Mouse (Mus musculus) MEL (cell line): ENCODE results near the gene Atpaf1. TPM values are rescaled to one million over a fixed set of nuclear protein-coding genes. Genes with fewer than 3 reads are reported as not detected.

ENCODE experiments used
- DNase-seq: peaks from one replicate; pipeline ENCODE4 v3.0.0; 2011; ENCODE audit warnings: low read depth, low spot score
- H3K27ac ChIP-seq: 2 replicates; pipeline ENCODE4 v1.5.1; 2012; ENCODE audit warnings: low read depth, mild to moderate bottlenecking, control low read depth, low read length, moderate library complexity; ENCODE audit not compliant: control insufficient read depth
- H3K27me3 ChIP-seq, 2 experiments: fragments of 150-350 bp in 1 of 2; sonication (generic) in 1 of 2; 2 replicates each; pipeline ENCODE4 v1.6.1; 2012; ENCODE audit warnings: low read length in 2 of 2, mild to moderate bottlenecking in 2 of 2, improper control_type of control experiment in 1 of 2, moderate library complexity in 1 of 2; ENCODE audit not compliant: insufficient read depth in 2 of 2, control insufficient read depth in 1 of 2
- H3K36me3 ChIP-seq, 2 experiments: 2 replicates each; pipeline ENCODE4 v1.6.1; 2012 to 2014; ENCODE audit warnings: low read length in 2 of 2, improper control_type of control experiment in 1 of 2, inconsistent platforms in 1 of 2, mild to moderate bottlenecking in 1 of 2; ENCODE audit not compliant: insufficient read depth in 2 of 2, control insufficient read depth in 1 of 2
- H3K4me1 ChIP-seq, 2 experiments: fragments of 150-350 bp in 1 of 2; sonication (generic) in 1 of 2; 2 replicates each; pipeline ENCODE4 v1.6.1; 2012; ENCODE audit warnings: low read length in 2 of 2, improper control_type of control experiment in 1 of 2, mild to moderate bottlenecking in 1 of 2; ENCODE audit not compliant: insufficient read depth in 2 of 2, control insufficient read depth in 1 of 2
- H3K4me3 ChIP-seq, 2 experiments: fragments of 150-350 bp in 1 of 2; sonication (generic) in 1 of 2; 2 replicates each; pipeline ENCODE4 v1.5.1; 2012; ENCODE audit warnings: low read depth in 2 of 2, low read length in 2 of 2, mild to moderate bottlenecking in 2 of 2, moderate library complexity in 2 of 2, control low read depth in 1 of 2, improper control_type of control experiment in 1 of 2; ENCODE audit not compliant: control insufficient read depth in 1 of 2, insufficient read depth in 1 of 2
- H3K79me2 ChIP-seq: 2 replicates; pipeline ENCODE4 v1.6.1; 2012; ENCODE audit warnings: mild to moderate bottlenecking, low read length, moderate library complexity; ENCODE audit not compliant: control insufficient read depth, poor library complexity, insufficient read depth
- H3K9ac ChIP-seq: 2 replicates; pipeline ENCODE4 v1.6.1; 2012; ENCODE audit warnings: low read depth, mild to moderate bottlenecking, control low read depth, low read length, moderate library complexity; ENCODE audit not compliant: control insufficient read depth, poor library complexity, severe bottlenecking
- H3K9me3 ChIP-seq: fragments of 150-350 bp; sonication (generic); replicated peaks from 2 replicates; pipeline ENCODE4 v1.6.1; 2012; ENCODE audit warnings: mild to moderate bottlenecking, low read length, improper control_type of control experiment, moderate library complexity; ENCODE audit not compliant: insufficient read depth
- BHLHE40 ChIP-seq: IDR thresholded peaks from 2 replicates; pipeline ENCODE4 v1.6.1; 2012; ENCODE audit warnings: low read depth, mild to moderate bottlenecking, inconsistent platforms, low read length, improper control_type of control experiment, borderline replicate concordance
- E2F4 ChIP-seq: IDR thresholded peaks from 2 replicates; pipeline ENCODE4 v1.6.1; 2011; ENCODE audit warnings: low read depth, low read length, improper control_type of control experiment, borderline replicate concordance
- EP300 ChIP-seq, 2 experiments: IDR thresholded peaks; 2 replicates each; pipeline ENCODE4 v1.6.1; 2011; ENCODE audit warnings: improper control_type of control experiment in 2 of 2, low read length in 2 of 2, low read depth in 1 of 2, mild to moderate bottlenecking in 1 of 2
- ETS1 ChIP-seq: IDR thresholded peaks from 2 replicates; pipeline ENCODE4 v1.6.1; 2012; ENCODE audit warnings: low read depth, mild to moderate bottlenecking, inconsistent platforms, low read length, improper control_type of control experiment, moderate library complexity
- GABPA ChIP-seq: IDR thresholded peaks from 2 replicates; pipeline ENCODE4 v1.6.1; 2012; ENCODE audit warnings: low read depth, mild to moderate bottlenecking, inconsistent platforms, low read length, improper control_type of control experiment, moderate library complexity
- GATA1 ChIP-seq: IDR thresholded peaks from 2 replicates; pipeline ENCODE4 v1.6.1; 2011; ENCODE audit warnings: low read depth, low read length, improper control_type of control experiment
- HCFC1 ChIP-seq: IDR thresholded peaks from 2 replicates; pipeline ENCODE4 v1.6.1; 2012; ENCODE audit warnings: low read depth, mild to moderate bottlenecking, inconsistent platforms, low read length, improper control_type of control experiment, moderate library complexity
- KAT2A ChIP-seq: conservative IDR thresholded peaks from 2 replicates; pipeline ENCODE4 v1.6.1; 2012; ENCODE audit warnings: low read depth, low read length, improper control_type of control experiment, inconsistent platforms
- MAFK ChIP-seq: IDR thresholded peaks from 2 replicates; pipeline ENCODE4 v1.6.1; 2011; ENCODE audit warnings: low read depth, mild to moderate bottlenecking, low read length, improper control_type of control experiment, borderline replicate concordance
- MAX ChIP-seq: IDR thresholded peaks from 2 replicates; pipeline ENCODE4 v1.6.1; 2011; ENCODE audit warnings: low read length, improper control_type of control experiment
- MEF2A ChIP-seq: IDR thresholded peaks from 2 replicates; pipeline ENCODE4 v1.6.1; 2014; ENCODE audit warnings: low read depth, mild to moderate bottlenecking, inconsistent platforms, low read length, improper control_type of control experiment; ENCODE audit not compliant: poor library complexity, insufficient replicate concordance, severe bottlenecking; ENCODE audit errors: extremely low read depth
- MYB ChIP-seq: IDR thresholded peaks from 2 replicates; pipeline ENCODE4 v1.6.1; 2011; ENCODE audit warnings: mild to moderate bottlenecking, low read depth, low read length, improper control_type of control experiment
- MYC ChIP-seq: IDR thresholded peaks from 2 replicates; pipeline ENCODE4 v1.6.1; 2011; ENCODE audit warnings: low read depth, mild to moderate bottlenecking, low read length, improper control_type of control experiment, moderate library complexity
- NELFE ChIP-seq: IDR thresholded peaks from 2 replicates; pipeline ENCODE4 v1.6.1; 2011; ENCODE audit warnings: low read depth, low read length, improper control_type of control experiment
- NRF1 ChIP-seq: IDR thresholded peaks from 2 replicates; pipeline ENCODE4 v1.6.1; 2014; ENCODE audit warnings: low read depth, mild to moderate bottlenecking, inconsistent platforms, low read length, improper control_type of control experiment, moderate library complexity; ENCODE audit not compliant: poor library complexity, insufficient read depth, severe bottlenecking
- POLR2AphosphoS5 ChIP-seq: IDR thresholded peaks from 2 replicates; pipeline ENCODE4 v1.6.1; 2012; ENCODE audit warnings: low read depth, borderline replicate concordance, mild to moderate bottlenecking, inconsistent platforms, low read length, moderate library complexity, mixed read lengths
- RAD21 ChIP-seq: IDR thresholded peaks from 2 replicates; pipeline ENCODE4 v1.6.1; 2011; ENCODE audit warnings: mild to moderate bottlenecking, low read depth, low read length, improper control_type of control experiment
- RCOR1 ChIP-seq: IDR thresholded peaks from 2 replicates; pipeline ENCODE4 v1.6.1; 2012; ENCODE audit warnings: low read depth, mild to moderate bottlenecking, inconsistent platforms, low read length, improper control_type of control experiment
- SIN3A ChIP-seq: IDR thresholded peaks from 2 replicates; pipeline ENCODE4 v1.6.1; 2012; ENCODE audit warnings: low read length, improper control_type of control experiment, inconsistent platforms
- TAL1 ChIP-seq: IDR thresholded peaks from 2 replicates; pipeline ENCODE4 v1.6.1; 2012; ENCODE audit warnings: mild to moderate bottlenecking, inconsistent platforms, low read length, moderate library complexity, mixed read lengths
- TBP ChIP-seq: IDR thresholded peaks from 2 replicates; pipeline ENCODE4 v1.8.0; 2011; ENCODE audit warnings: low read depth, low read length, improper control_type of control experiment
- TCF12 ChIP-seq: IDR thresholded peaks from 2 replicates; pipeline ENCODE4 v1.6.1; 2014; ENCODE audit warnings: low read depth, mild to moderate bottlenecking, inconsistent platforms, low read length, improper control_type of control experiment, moderate library complexity
- USF2 ChIP-seq, 2 experiments: IDR thresholded peaks; 2 replicates each; pipeline ENCODE4 v1.6.1; 2011 to 2012; ENCODE audit warnings: improper control_type of control experiment in 2 of 2, low read length in 2 of 2, borderline replicate concordance in 1 of 2, inconsistent platforms in 1 of 2, low read depth in 1 of 2, mild to moderate bottlenecking in 1 of 2; ENCODE audit not compliant: insufficient read depth in 1 of 2
- ZC3H11A ChIP-seq: IDR thresholded peaks from 2 replicates; pipeline ENCODE4 v1.6.1; 2012; ENCODE audit warnings: low read depth, mild to moderate bottlenecking, inconsistent platforms, low read length, improper control_type of control experiment
- ZKSCAN1 ChIP-seq: IDR thresholded peaks from 2 replicates; pipeline ENCODE4 v1.6.1; 2012; ENCODE audit warnings: low read depth, mild to moderate bottlenecking, inconsistent platforms, low read length, improper control_type of control experiment, moderate library complexity
- polyA plus RNA-seq, 2 experiments: library from polyadenylated mRNA; stranded (reverse) in 1 of 2; unstranded in 1 of 2; fragments of >175 nt in 1 of 2; fragments of >200 nt in 1 of 2; gene quantifications; 2 replicates each; pipeline versions ENCODE4 v1.2.1 to v1.2.4; 2012; ENCODE audit warnings: low replicate concordance in 2 of 2, low read depth in 1 of 2; ENCODE audit not compliant: insufficient read length in 2 of 2, insufficient read depth in 1 of 2, missing spikeins in 1 of 2
- total RNA-seq: library from RNA; depleted of rRNA; stranded (reverse); fragments of 300-350 nt; gene quantifications from 2 replicates; pipeline ENCODE4 v1.2.3, GENCODE M21; 2012

The Atpaf1 gene
- total and polyA plus RNA-seq, 3 experiments = 23.4 to 24.5 TPM; not detected in 1

DNA sequence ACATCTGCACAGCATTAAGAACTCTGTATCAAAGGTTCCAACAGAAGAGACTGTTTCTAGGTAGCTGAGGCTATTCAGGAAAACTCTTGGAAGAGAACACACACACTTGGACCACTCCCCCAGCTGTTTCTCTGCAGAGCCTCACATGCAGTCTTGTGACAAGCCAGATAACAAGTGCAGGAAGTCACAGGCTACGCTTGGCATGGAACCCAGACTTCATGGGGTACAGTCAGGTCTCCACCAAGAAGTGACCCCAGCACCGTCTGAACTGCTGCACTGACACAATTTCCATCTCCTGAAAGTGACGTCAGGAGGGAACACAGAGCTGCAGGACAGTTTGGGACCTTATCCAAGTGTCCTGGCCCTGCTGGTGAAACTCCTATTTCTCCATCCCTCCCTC lies 37.3 kb downstream of the Atpaf1 start (continued):
- no peak for TF ChIP-seq ZKSCAN1
- peak; percentile 72 for TF ChIP-seq GATA1
- TF ChIP-seq TCF12 = peak; percentile 75; the same call in 1 of the 2 replicates
- TF ChIP-seq, all 39 proteins: peak for 10

DNA sequence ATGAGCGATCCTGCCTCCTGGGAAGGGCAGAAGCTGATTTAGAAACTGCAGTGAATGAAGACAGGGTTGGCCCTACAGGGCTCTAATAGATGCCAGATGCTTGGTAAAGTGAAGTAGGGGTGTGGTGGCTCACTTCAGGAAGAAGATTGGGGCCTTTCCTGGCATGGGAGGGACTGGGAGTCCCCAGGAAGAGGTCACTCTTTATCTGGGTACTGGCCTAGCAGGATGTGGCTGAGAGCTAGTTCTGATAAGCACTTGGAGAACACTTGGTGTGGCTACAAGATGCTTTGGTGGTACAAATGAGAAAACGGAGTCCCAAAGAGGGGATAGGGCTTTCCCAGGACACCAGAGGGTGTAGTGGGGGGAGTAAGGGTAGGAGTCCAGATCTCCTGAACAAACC lies 39.6 kb downstream of the Atpaf1 start:
- H3K4me1 ChIP-seq = peaks cover 54 to 71% of the 10 kb centered on the region in 2 experiments
- H3K4me3 ChIP-seq = peak overlapping the region in 1 of 2 experiments; percentile 13; a peak in 1 of 4 replicates
- H3K27ac ChIP-seq = peak overlapping the region; percentile 81
- peaks cover 4% of the 10 kb centered on the region for H3K79me2 ChIP-seq
- H3K36me3 ChIP-seq = peaks cover 0 to 62% of the 10 kb centered on the region in 2 experiments; a peak in 2 of 4 replicates
- DNase-seq = peak; percentile 59
- peak; percentile 59; the same call in 1 of the 2 replicates for TF ChIP-seq TBP
- TF ChIP-seq ETS1 = peak; percentile 80
- TF ChIP-seq TCF12 = peak; percentile 75
- TF ChIP-seq GATA1 = peak; percentile 80
- TF ChIP-seq EP300 (IDR thresholded peaks at IDR 0.05; ENCODE audit: low read depth in 1 of 2, low read length in 2 of 2) = peak; percentile 83 to 85
- TF ChIP-seq MYC = 0 out of 2 replicates have a peak, but pooled peaks have one; percentile 29
- TF ChIP-seq RCOR1 = peak; percentile 73
- no peak for TF ChIP-seq KAT2A
- TF ChIP-seq TAL1 = peak; percentile 59
- TF ChIP-seq GABPA = no peak
- no peaks in the 10 kb centered on the region for H3K27me3 ChIP-seq
- H3K9me3 ChIP-seq = no peaks in the 10 kb centered on the region
- peak overlapping the region; percentile 15; the same call in 1 of the 2 replicates for H3K9ac ChIP-seq

DNA sequence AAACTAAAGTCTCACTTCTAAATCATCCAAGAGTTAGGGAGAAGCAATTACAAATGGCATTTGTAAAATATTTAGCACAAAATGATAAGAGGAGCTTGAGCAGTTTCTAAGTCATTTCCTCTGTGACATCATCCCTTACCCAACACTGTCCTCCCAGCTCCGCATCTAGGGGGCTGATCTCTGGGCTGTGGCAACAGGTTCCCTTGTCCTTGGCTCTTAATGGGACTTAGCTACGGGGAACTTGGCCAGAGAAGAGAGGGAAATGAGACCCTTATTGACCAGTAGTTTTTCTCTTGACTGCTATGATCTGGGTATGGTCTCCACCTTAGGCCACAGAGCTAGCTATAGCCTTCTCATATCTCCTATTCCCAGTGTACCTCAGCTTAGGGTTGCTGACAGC lies 40.7 kb downstream of the Atpaf1 start:
- Histone ChIP-seq H3K4me3 (peak overlapping the region in 1 of 2 experiments; percentile 23; a peak in 1 of 4 replicates), H3K27me3 (no peaks in the 10 kb centered on the region), H3K4me1 (peaks cover 50 to 73% of the 10 kb centered on the region in 2 experiments), H3K79me2 (peaks cover 4% of the 10 kb centered on the region), H3K36me3 (peaks cover 0 to 61% of the 10 kb centered on the region in 2 experiments; a peak in 2 of 4 replicates), H3K9ac (peak overlapping the region; percentile 11; the same call in 1 of the 2 replicates), H3K9me3 (no peaks in the 10 kb centered on the region), H3K27ac (peak overlapping the region; percentile 81)
- peak; percentile 74 for DNase-seq
- TF ChIP-seq SIN3A = peak; percentile 63
- TF ChIP-seq ZKSCAN1 = no peak
- no peak for TF ChIP-seq BHLHE40
- no peak for TF ChIP-seq NRF1
- no peak for TF ChIP-seq MYB
- TF ChIP-seq USF2 (IDR thresholded peaks at IDR 0.05; ENCODE audit: borderline replicate concordance in 1 of 2, insufficient read depth in 1 of 2, low read depth in 1 of 2, low read length in 2 of 2) = no peak
- TF ChIP-seq HCFC1 = peak; percentile 17; the same call in 1 of the 2 replicates
- TF ChIP-seq TBP = no peak
- no peak for TF ChIP-seq RAD21
- no peak for TF ChIP-seq POLR2AphosphoS5
- no peak for TF ChIP-seq MEF2A
- TF ChIP-seq GATA1 = peak; percentile 23; the same call in 1 of the 2 replicates
- peak; percentile 55 for TF ChIP-seq MAX
- TF ChIP-seq E2F4 = 0 out of 2 replicates have a peak, but pooled peaks have one; percentile 45
- TF ChIP-seq ETS1 = peak; percentile 78
- TF ChIP-seq NELFE = no peak
- TF ChIP-seq MAFK = no peak
- 0 out of 2 replicates have a peak, but pooled peaks have one; percentile 22 for TF ChIP-seq TCF12
- TF ChIP-seq ZC3H11A = no peak
- TF ChIP-seq EP300 (IDR thresholded peaks at IDR 0.05; ENCODE audit: low read depth in 1 of 2, low read length in 2 of 2) = peak; percentile 2 to 52; a peak in 2 of 4 replicates
